Mouse (Mus musculus): ENCODE results near the gene Ptgs2. TPM values are rescaled to one million over a fixed set of nuclear protein-coding genes. Genes with fewer than 3 reads are reported as not detected.

The Ptgs2 gene
- polyA plus RNA-seq, 1 experiment from 2014 or later, result 0.27 TPM

- Histone ChIP-seq H3K36me3 (ENCODE audit: control insufficient read depth, insufficient read depth, low read length) (no peaks in the 10 kb centered on the region), H3K9ac (replicated peaks; ENCODE audit: low read depth, low read length) (peak overlapping the region; percentile 37), H3K4me3 (ENCODE audit: low read depth, low read length) (peak overlapping the region; percentile 41), H3K4me1 (ENCODE audit: control insufficient read depth, insufficient read depth, low read length) (no peaks in the 10 kb centered on the region), H3K9me3 (ENCODE audit: control insufficient read depth, low read depth, low read length) (no peaks in the 10 kb centered on the region), H3K4me2 (replicated peaks; ENCODE audit: low read depth, low read length) (peak overlapping the region; percentile 91), H3K27ac (ENCODE audit: low read length) (no peak overlapping the region), H3K27me3 (ENCODE audit: control insufficient read depth, insufficient read depth, low read length) (no peaks in the 10 kb centered on the region)
- WGBS, result 3% methylated on average over 9 of the region's 9 CpGs
- peak; percentile 42; the same call in 1 of the 2 replicates for ATAC-seq (ENCODE audit: insufficient number of reproducible peaks, insufficient read depth, low FRiP score, low read depth)
Measured at GRCm38 (mm10) chr1:150099374-150099773, 457 bp upstream of the Ptgs2 start.

GRCm38 (mm10) chr1:150104228-150104720, 4.4 kb downstream of the Ptgs2 start:
- H3K27me3 ChIP-seq (ENCODE audit: control insufficient read depth, insufficient read depth, low read length), result no peaks in the 10 kb centered on the region
- H3K4me1 ChIP-seq (ENCODE audit: control insufficient read depth, insufficient read depth, low read length), result no peaks in the 10 kb centered on the region
- no peaks in the 10 kb centered on the region for H3K36me3 ChIP-seq (ENCODE audit: control insufficient read depth, insufficient read depth, low read length)
- no peaks in the 10 kb centered on the region for H3K9me3 ChIP-seq (ENCODE audit: control insufficient read depth, low read depth, low read length)
- no peak overlapping the region for H3K4me2 ChIP-seq (replicated peaks; ENCODE audit: low read depth, low read length)
- H3K4me3 ChIP-seq (ENCODE audit: low read depth, low read length), result no peak overlapping the region
- no peak overlapping the region for H3K9ac ChIP-seq (replicated peaks; ENCODE audit: low read depth, low read length)
- 85% methylated on average over 6 of the region's 6 CpGs for WGBS
- no peak overlapping the region for H3K27ac ChIP-seq (ENCODE audit: low read length)
- ATAC-seq (ENCODE audit: insufficient number of reproducible peaks, insufficient read depth, low FRiP score, low read depth), result no peak

- Histone ChIP-seq H3K36me3 (ENCODE audit: control insufficient read depth, insufficient read depth, low read length) (no peaks in the 10 kb centered on the region), H3K27ac (ENCODE audit: low read length) (no peak overlapping the region), H3K27me3 (ENCODE audit: control insufficient read depth, insufficient read depth, low read length) (no peaks in the 10 kb centered on the region), H3K4me3 (ENCODE audit: low read depth, low read length) (no peak overlapping the region), H3K9me3 (ENCODE audit: control insufficient read depth, low read depth, low read length) (no peaks in the 10 kb centered on the region), H3K4me2 (replicated peaks; ENCODE audit: low read depth, low read length) (no peak overlapping the region), H3K9ac (replicated peaks; ENCODE audit: low read depth, low read length) (no peak overlapping the region), H3K4me1 (ENCODE audit: control insufficient read depth, insufficient read depth, low read length) (no peaks in the 10 kb centered on the region)
- 91% methylated on average over 7 of the region's 7 CpGs for WGBS
- ATAC-seq (ENCODE audit: insufficient number of reproducible peaks, insufficient read depth, low FRiP score, low read depth), result no peak
Measured at GRCm38 (mm10) chr1:150106736-150107135, 6.9 kb downstream of the Ptgs2 start.

GRCm38 (mm10) chr1:150109591-150109990, 9.8 kb downstream of the Ptgs2 start:
- Histone ChIP-seq H3K36me3 (ENCODE audit: control insufficient read depth, insufficient read depth, low read length) (no peaks in the 10 kb centered on the region), H3K9me3 (ENCODE audit: control insufficient read depth, low read depth, low read length) (no peaks in the 10 kb centered on the region), H3K4me3 (ENCODE audit: low read depth, low read length) (no peak overlapping the region), H3K4me1 (ENCODE audit: control insufficient read depth, insufficient read depth, low read length) (no peaks in the 10 kb centered on the region), H3K4me2 (replicated peaks; ENCODE audit: low read depth, low read length) (no peak overlapping the region), H3K27ac (ENCODE audit: low read length) (no peak overlapping the region), H3K27me3 (ENCODE audit: control insufficient read depth, insufficient read depth, low read length) (no peaks in the 10 kb centered on the region), H3K9ac (replicated peaks; ENCODE audit: low read depth, low read length) (no peak overlapping the region)
- ATAC-seq (ENCODE audit: insufficient number of reproducible peaks, insufficient read depth, low FRiP score, low read depth), result no peak
- WGBS, result 88% methylated on average over 2 of the region's 2 CpGs

- ATAC-seq (ENCODE audit: insufficient number of reproducible peaks, insufficient read depth, low FRiP score, low read depth), result peak; percentile 78
- H3K27ac ChIP-seq (ENCODE audit: low read length), result no peak overlapping the region
- H3K27me3 ChIP-seq (ENCODE audit: control insufficient read depth, insufficient read depth, low read length), result no peaks in the 10 kb centered on the region
- no peak overlapping the region for H3K4me3 ChIP-seq (ENCODE audit: low read depth, low read length)
- no peaks in the 10 kb centered on the region for H3K36me3 ChIP-seq (ENCODE audit: control insufficient read depth, insufficient read depth, low read length)
- no peak overlapping the region for H3K4me2 ChIP-seq (replicated peaks; ENCODE audit: low read depth, low read length)
- WGBS, result 63% methylated on average over 7 of the region's 7 CpGs
- no peaks in the 10 kb centered on the region for H3K9me3 ChIP-seq (ENCODE audit: control insufficient read depth, low read depth, low read length)
- no peak overlapping the region for H3K9ac ChIP-seq (replicated peaks; ENCODE audit: low read depth, low read length)
- H3K4me1 ChIP-seq (ENCODE audit: control insufficient read depth, insufficient read depth, low read length), result no peaks in the 10 kb centered on the region
Measured at GRCm38 (mm10) chr1:150115352-150115751, 15.5 kb downstream of the Ptgs2 start.

GRCm38 (mm10) chr1:150118352-150118751, 18.5 kb downstream of the Ptgs2 start:
- H3K27me3 ChIP-seq (ENCODE audit: control insufficient read depth, insufficient read depth, low read length), result no peaks in the 10 kb centered on the region
- no peak for ATAC-seq (ENCODE audit: insufficient number of reproducible peaks, insufficient read depth, low FRiP score, low read depth)
- no peak overlapping the region for H3K27ac ChIP-seq (ENCODE audit: low read length)
- no peaks in the 10 kb centered on the region for H3K36me3 ChIP-seq (ENCODE audit: control insufficient read depth, insufficient read depth, low read length)
- H3K9me3 ChIP-seq (ENCODE audit: control insufficient read depth, low read depth, low read length), result no peaks in the 10 kb centered on the region
- H3K4me3 ChIP-seq (ENCODE audit: low read depth, low read length), result no peak overlapping the region
- WGBS, result 77% methylated on average over 5 of the region's 5 CpGs
- H3K9ac ChIP-seq (replicated peaks; ENCODE audit: low read depth, low read length), result no peak overlapping the region
- no peaks in the 10 kb centered on the region for H3K4me1 ChIP-seq (ENCODE audit: control insufficient read depth, insufficient read depth, low read length)
- no peak overlapping the region for H3K4me2 ChIP-seq (replicated peaks; ENCODE audit: low read depth, low read length)

- H3K36me3 ChIP-seq (ENCODE audit: control insufficient read depth, insufficient read depth, low read length), result no peaks in the 10 kb centered on the region
Measured at GRCm38 (mm10) chr1:150125568-150125967, 25.7 kb downstream of the Ptgs2 start.

GRCm38 (mm10) chr1:150130070-150130469, 30.2 kb downstream of the Ptgs2 start:
- Histone ChIP-seq H3K9me3 (ENCODE audit: control insufficient read depth, low read depth, low read length) (0 out of 2 replicates have a peak, but pooled peaks cover 3% of the 10 kb centered on the region), H3K4me1 (ENCODE audit: control insufficient read depth, insufficient read depth, low read length) (no peaks in the 10 kb centered on the region), H3K4me3 (ENCODE audit: low read depth, low read length) (no peak overlapping the region), H3K4me2 (replicated peaks; ENCODE audit: low read depth, low read length) (no peak overlapping the region), H3K27me3 (ENCODE audit: control insufficient read depth, insufficient read depth, low read length) (no peaks in the 10 kb centered on the region), H3K36me3 (ENCODE audit: control insufficient read depth, insufficient read depth, low read length) (no peaks in the 10 kb centered on the region), H3K9ac (replicated peaks; ENCODE audit: low read depth, low read length) (no peak overlapping the region), H3K27ac (ENCODE audit: low read length) (no peak overlapping the region)
- 82% methylated on average over 6 of the region's 6 CpGs for WGBS
- ATAC-seq (ENCODE audit: insufficient number of reproducible peaks, insufficient read depth, low FRiP score, low read depth), result no peak

More at GRCm38 (mm10) chr1:150125568-150125967, 25.7 kb downstream of the Ptgs2 start:
- H3K4me2 ChIP-seq (replicated peaks; ENCODE audit: low read depth, low read length), result no peak overlapping the region
- H3K27ac ChIP-seq (ENCODE audit: low read length), result no peak overlapping the region
- no peak for ATAC-seq (ENCODE audit: insufficient number of reproducible peaks, insufficient read depth, low FRiP score, low read depth)
- H3K9me3 ChIP-seq (ENCODE audit: control insufficient read depth, low read depth, low read length), result 0 out of 2 replicates have a peak, but pooled peaks cover 3% of the 10 kb centered on the region
- 70% methylated on average over 2 of the region's 2 CpGs for WGBS
- no peaks in the 10 kb centered on the region for H3K27me3 ChIP-seq (ENCODE audit: control insufficient read depth, insufficient read depth, low read length)
- H3K4me3 ChIP-seq (ENCODE audit: low read depth, low read length), result no peak overlapping the region
- H3K4me1 ChIP-seq (ENCODE audit: control insufficient read depth, insufficient read depth, low read length), result no peaks in the 10 kb centered on the region
- H3K9ac ChIP-seq (replicated peaks; ENCODE audit: low read depth, low read length), result no peak overlapping the region

Data from stomach, embryonic 14.5 days (tissue).